Mouse (Mus musculus): ENCODE data around the gene Smad1. TPM values are rescaled to one million over a fixed set of nuclear protein-coding genes. Genes with fewer than 3 reads are reported as not detected.

The Smad1 gene
- 46.0 and 48.8 TPM in 2 replicates for polyA plus RNA-seq (2012; rRNA removed)

DNA sequence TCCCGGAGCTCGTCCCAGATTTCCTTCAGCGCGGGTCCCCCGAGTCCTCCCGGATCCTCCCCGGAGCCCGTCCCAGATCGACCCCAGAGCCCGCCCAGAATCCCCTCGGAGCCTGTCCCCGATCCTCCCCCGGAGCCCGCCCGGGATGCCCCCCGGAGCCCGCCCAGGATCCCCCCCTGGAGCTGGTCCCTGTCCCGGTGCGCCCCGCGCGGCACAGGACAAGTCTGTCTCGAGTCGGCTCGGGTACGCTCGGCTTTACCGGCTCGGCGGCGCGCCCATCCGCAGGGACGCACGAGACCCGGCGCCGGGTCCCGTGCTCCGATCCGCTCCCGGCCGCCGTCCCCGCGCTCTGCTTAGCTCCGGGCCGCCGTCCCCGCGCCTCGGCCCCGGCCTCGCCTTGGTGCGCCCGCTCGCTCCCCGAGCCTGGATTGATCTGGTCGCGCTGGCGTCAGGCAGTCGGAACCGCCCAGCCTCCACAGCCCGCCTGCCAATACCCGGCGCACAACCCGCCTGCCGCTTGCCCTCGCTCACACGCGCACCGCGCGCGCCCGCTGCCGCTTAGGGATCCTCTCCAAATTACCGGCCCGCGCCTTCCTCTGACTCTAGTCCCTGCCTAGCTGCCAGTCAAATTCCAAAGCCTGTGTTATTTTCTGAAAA lies at the start of gene Smad1:
TSS of gene Smad1 (minus strand) at position 525 of the 657 bp plus-strand sequence.

DNA sequence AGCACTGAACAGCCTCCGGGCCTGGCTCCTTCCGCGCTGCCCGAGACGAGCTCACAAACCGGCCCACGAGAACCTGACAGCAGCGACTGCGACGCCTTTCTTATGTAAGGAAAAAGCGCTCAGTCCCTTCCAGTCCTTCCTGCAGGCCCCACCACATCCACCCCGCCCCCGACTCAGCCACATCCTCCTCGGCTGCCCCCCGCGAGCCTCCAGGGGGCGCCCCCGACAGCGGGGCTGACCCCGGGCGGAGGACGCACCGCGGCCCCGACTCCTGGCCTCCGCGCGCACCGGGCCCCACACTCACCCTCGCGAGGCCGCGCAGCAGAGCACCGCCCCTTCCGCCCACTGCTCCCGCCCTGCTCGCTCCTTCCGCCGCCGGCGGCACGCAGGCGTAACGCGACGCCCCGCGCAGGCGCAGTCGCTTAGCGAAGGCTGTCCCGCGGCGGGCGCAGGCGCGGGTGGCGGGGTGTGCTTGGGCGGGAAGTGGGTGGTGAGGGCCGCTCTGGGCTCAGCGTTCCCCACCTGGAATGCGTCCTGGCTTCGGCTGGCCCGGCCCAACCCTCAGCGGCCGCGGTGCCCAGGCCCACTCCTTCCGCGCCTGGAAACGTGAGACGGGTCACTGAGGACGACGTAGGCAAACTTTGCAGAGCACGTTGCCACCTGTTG lies 104.6 kb downstream of the Smad1 start, which contains the start of gene Mmaa:
TSS of gene Mmaa (minus strand) at position 328 of the 666 bp plus-strand sequence.

Other genes with a start within 250 kb of the Smad1 start
- 0.05 and 0.08 TPM in 2 replicates for gene 1700011L22Rik, start 150.9 kb downstream of the Smad1 start, polyA plus RNA-seq (2012; rRNA removed)
- gene Mmaa, start 104.6 kb downstream of the Smad1 start, polyA plus RNA-seq (2012; rRNA removed): 23.0 and 24.4 TPM in 2 replicates
- 27.0 and 27.5 TPM in 2 replicates for gene Otud4, start 240.1 kb upstream of the Smad1 start, polyA plus RNA-seq (2012; rRNA removed)